Mouse (Mus musculus) cerebellum, adult 11 months (tissue): ENCODE results near the gene Vps53.

Experiments used
- DNase-seq: peaks from one replicate; pipeline ENCODE4 v3.0.0; 2022

Vps53 gene

GRCm38 (mm10) chr11:76167079-76167765 is 12.2 kb downstream of the Vps53 start:
- DNase-seq, result peak; percentile 68

- DNase-seq, result no peak
These were observed 12.8 kb downstream of the Vps53 start for GRCm38 (mm10) chr11:76166657-76167056.

- no peak for DNase-seq
These were observed 19.2 kb downstream of the Vps53 start for GRCm38 (mm10) chr11:76160251-76160650.

- no peak for DNase-seq
These were observed 21.1 kb downstream of the Vps53 start for GRCm38 (mm10) chr11:76158375-76158774.

GRCm38 (mm10) chr11:76154861-76155260 is 24.6 kb downstream of the Vps53 start:
- no peak for DNase-seq

- DNase-seq, result no peak
These were observed 25.2 kb downstream of the Vps53 start for GRCm38 (mm10) chr11:76154200-76154599.

GRCm38 (mm10) chr11:76153236-76153951 is 26.1 kb downstream of the Vps53 start:
- no peak for DNase-seq

GRCm38 (mm10) chr11:76150980-76151379 is 28.5 kb downstream of the Vps53 start:
- no peak for DNase-seq

GRCm38 (mm10) chr11:76148055-76149008 is 31.1 kb downstream of the Vps53 start:
- no peak for DNase-seq

GRCm38 (mm10) chr11:76146187-76147010 is 33.0 kb downstream of the Vps53 start:
- no peak for DNase-seq

GRCm38 (mm10) chr11:76145169-76145568 is 34.3 kb downstream of the Vps53 start:
- no peak for DNase-seq

- no peak for DNase-seq
These were observed 35.1 kb downstream of the Vps53 start for GRCm38 (mm10) chr11:76144386-76144785.

GRCm38 (mm10) chr11:76137996-76138395 is 41.5 kb downstream of the Vps53 start:
- DNase-seq, result no peak

- no peak for DNase-seq
These were observed 43.6 kb downstream of the Vps53 start for GRCm38 (mm10) chr11:76135641-76136437.

- no peak for DNase-seq
These were observed 48.6 kb downstream of the Vps53 start for GRCm38 (mm10) chr11:76130859-76131258.

GRCm38 (mm10) chr11:76125386-76125785 is 54.1 kb downstream of the Vps53 start:
- DNase-seq, result no peak

GRCm38 (mm10) chr11:76123517-76123916 is 55.9 kb downstream of the Vps53 start:
- no peak for DNase-seq

GRCm38 (mm10) chr11:76122571-76122970 is 56.9 kb downstream of the Vps53 start:
- no peak for DNase-seq

- DNase-seq, result no peak
These were observed 58.4 kb downstream of the Vps53 start for GRCm38 (mm10) chr11:76121086-76121485.

- no peak for DNase-seq
These were observed 59.0 kb downstream of the Vps53 start for GRCm38 (mm10) chr11:76120407-76120901.

GRCm38 (mm10) chr11:76110416-76110815 is 69.0 kb downstream of the Vps53 start:
- no peak for DNase-seq
